Mouse (Mus musculus) embryonic fibroblast, embryonic 13.5 days (primary cell): Measurements from ENCODE around the gene Ugt1a9.

Experiments
- CTCF ChIP-seq: IDR thresholded peaks from 2 replicates; pipeline ENCODE4 v1.5.1; 2011; ENCODE audit warnings: mild to moderate bottlenecking, control low read depth, low read length, moderate library complexity, borderline replicate concordance; ENCODE audit not compliant: insufficient read depth
- POLR2A ChIP-seq: IDR thresholded peaks from 2 replicates; pipeline ENCODE4 v1.6.1; 2011; ENCODE audit warnings: low read depth, mild to moderate bottlenecking, control low read depth, low read length, moderate library complexity

DNA sequence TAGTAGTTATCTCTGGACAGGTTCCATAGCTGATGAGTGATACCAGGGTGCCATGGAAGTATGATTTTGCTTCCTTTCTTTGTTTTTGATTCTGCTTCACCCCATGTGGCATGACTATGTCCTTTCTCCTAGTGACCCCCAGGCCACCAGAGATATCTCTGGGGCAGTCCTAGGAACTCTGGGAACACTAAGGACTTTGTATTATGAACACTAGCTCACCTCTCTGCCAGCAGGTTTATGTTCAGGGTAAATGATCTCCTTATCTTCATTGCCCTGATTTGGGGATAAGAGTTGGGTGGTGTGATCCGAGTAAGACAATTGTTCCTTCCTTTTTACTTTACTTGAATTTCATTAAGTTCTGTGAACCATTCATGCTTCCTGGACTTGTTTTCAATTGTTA lies 15.5 kb downstream of the Ugt1a9 start:
- TF ChIP-seq CTCF: no peak
- TF ChIP-seq POLR2A: no peak
